Mouse (Mus musculus): Measurements from ENCODE around the gene Hint1.

The Hint1 gene

DNA sequence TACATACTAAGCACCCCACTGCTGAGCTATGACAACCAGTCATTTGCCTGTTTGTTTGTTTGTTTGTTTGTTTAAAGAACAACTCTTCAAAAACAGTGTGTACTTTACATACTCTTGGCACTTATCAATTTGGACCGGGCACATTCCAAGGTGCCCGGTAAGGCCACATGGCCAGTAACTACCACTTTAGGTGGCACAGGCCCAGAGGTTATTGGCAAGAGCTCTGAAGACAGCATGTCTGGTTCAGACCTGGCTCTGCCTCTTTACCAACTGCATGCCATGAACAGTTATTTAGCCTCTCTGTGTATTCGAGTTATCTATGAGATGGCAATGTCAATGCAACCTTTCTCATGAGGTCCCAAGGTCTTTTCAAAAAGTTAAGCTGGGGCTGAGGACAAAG lies 30.5 kb downstream of the Hint1 start:
- 76% methylated on average over 3 of the region's 3 CpGs for WGBS

DNA sequence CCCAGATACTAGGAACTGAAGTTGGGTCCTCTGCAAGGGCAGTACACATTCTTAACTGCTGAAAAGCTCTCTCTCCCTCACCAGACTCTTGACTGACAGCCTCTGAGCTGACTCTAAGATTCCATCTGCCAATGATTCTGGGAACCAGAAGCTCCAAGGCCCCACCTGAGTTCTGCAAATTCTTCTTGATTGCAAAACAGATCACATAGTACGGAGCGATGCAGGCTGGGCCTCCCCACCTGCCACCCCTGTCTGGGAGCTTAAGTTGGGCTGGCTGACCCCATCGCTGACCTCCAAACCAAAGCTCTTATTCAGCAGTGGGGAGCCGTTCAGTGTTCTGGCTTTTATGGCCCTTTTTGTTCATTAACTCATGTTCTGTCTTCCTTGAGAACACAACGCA lies 31.3 kb downstream of the Hint1 start:
- WGBS: 92% methylated on average over 5 of the region's 5 CpGs

DNA sequence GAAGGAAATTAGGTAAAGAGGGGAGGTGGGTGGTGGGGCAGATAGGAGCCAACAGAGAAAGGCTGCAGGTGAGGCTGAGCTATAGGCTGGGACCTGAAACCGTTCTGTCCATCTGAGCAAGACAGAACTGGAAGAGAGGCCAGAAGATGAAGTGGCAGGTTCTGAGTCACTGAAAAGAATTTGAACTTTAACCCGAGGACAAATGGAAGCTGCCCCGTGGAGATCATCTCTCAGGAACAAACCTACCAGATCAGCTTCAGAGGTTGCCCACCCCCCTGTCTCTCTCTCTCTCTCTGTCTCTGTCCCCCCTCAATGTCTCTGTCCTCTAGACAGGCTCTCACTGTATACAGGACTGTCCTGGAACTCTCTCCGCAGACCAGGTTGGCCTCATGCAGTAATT lies 33.5 kb downstream of the Hint1 start:
- 93% methylated on average over 4 of the region's 4 CpGs for WGBS

DNA sequence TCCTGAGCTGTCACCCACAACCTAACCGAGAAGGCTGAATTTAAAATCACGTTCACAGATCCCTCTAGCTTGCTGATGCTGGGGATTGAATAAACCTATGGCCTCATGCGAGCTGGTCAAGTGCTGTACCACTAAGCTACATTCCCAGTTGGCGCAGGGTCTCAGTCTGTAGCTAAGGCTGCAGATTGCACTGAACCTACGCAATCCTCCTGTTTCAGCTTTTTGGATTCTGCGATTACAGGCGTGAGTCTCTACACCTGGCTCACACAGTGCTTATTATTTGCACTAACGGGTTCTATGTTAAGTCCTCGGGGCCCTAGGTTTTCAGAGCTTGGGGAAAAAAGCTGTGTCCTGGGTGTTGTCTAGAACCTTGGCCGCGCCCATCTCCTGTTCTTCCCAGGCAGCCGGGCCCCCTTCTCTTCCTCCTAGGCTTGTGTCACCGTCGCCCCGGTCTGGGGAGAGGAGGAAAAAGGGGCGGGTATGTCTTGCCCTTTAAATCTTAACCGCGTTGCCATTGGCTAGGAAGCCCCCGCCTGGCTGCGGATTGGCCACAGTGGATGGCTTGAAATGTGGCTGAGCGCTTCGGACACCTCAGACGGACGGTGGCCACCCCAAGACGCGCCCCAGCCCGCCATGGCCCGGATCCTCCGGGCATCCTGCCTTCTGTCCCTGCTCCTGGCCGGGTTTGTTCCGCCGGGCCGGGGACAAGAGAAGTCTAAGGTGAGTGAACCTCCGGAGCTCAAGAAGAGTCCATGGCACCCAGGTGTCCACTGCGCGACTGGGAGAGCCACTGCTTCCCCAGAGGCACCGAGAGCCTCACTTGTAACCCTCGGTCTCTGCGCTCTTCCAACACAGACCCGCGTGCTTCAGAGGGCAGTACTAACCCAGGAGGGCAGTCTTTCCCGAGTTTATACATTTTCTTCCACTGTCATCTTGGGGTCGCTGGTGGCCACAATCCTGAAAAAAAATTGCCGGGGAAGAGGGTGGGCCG lies 36.4 kb downstream of the Hint1 start, which contains the start of gene Gpx3:
TSS of gene Gpx3 (plus strand) at position 121 of the 991 bp plus-strand sequence.
- 16% methylated on average over 45 of the region's 45 CpGs for WGBS

DNA sequence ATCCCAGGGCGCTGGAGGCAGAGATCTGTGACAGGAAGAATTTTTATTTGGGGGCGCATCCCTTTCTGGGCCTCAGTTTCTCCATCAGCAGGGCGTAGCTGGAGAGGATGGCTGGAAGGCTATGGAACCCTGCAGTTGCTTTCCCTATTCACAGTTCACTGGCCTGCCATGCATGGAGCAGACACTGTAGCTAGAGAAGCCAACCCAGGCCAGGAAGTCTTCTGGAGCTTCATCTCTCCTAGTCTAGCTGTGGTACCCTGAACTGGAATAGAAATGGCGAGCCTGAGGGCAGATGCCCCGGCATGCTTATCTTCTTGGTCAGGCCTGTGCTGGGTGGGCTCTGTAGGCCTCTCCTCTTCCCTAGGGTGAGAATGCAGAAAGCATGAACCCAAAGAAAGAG lies 37.2 kb downstream of the Hint1 start:
- WGBS: 82% methylated on average over 5 of the region's 5 CpGs

DNA sequence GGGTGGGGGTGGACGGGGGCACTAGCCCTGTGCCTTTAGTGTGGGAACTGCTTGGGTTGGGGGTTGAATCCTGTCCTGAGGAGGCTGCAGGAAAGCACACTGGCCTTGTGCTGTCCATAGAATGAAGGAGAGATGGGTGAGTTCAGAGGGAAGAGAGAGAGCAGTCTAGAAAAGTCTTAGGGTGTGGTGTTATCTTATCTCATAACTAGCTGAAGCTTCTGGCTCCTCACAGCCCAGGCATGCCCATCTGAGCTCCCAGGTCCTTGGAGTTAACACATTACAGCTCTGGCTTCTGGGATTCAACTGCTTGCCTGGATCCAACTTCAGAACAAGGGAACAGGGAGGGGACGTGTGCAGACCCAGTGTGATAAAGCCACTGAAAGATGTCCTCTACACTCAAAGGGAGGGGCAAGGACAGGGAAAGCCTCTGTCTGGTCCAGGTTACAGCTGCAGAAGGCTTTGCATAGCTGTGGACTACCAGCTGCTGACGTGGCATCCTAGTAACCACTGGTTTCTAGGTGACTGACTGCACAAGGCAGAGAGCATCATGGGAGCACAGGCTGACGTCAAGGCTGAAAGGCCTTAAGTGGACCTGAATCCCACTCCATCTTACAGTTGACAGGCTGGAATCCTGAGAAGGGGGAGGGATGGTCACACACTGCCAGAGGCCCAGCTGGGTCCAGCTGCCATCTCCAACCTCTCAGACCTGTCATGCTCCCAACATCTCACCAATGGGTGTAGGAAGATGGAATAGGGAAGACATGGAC lies 37.9 kb downstream of the Hint1 start:
- WGBS: 80% methylated on average over 4 of the region's 4 CpGs

DNA sequence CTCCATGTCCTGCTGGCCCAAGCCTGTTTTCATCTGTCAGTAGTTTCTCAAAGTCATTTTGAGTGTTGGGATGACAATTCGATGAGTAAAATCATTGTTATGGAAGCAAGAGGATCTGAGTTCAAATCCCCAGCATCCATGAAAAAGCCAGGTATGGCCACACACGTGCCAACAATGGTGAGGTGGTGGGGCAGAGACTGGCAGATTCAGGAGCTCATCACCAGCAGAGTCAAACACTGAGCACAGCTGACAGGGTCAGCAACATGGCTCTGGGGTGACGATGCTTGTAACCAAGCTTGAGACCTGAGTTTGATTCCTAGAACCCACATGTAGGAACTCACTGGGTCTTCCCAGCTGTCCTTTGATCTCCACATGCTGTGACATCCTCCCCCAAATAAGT lies 38.9 kb downstream of the Hint1 start:
- 94% methylated on average over 3 of the region's 3 CpGs for WGBS

DNA sequence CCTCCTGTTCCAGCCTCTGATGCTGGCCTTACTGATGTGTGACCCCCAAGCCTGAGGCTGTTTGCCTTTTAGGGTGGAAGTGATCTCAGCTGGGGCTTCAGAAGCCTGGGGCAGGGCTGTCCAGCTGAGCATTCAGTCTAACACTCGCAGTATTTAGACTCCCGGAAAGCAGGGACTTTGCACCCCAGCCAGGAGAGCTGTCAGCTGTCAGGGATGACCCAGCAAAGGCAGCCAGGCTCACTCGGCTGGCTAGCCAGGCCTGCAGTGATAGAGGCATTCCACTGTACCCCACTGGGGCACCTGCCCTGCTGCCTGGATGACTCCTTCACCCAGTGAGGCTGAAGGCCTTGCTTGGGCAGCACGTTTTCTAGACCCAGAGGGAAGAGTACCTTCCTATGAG lies 39.7 kb downstream of the Hint1 start:
- 76% methylated on average over 4 of the region's 4 CpGs for WGBS

DNA sequence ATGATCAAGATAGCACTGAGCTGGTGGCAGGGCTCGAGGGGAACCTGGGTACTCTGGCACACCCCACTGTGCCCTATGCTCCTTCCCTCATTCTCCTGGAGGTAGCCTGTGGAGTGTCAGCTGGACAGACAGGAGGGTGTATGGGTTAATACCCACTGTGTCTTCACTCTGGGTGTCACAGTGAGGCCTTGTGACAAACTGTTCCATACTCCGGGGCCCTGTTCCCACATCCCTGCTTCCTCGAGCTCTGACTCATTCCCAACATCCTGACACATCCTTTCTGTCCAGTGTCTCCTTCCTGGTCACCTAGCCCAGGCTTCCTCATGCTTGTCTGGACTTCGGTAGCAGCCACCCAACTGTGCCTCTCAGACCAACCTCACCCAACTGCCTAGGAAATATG lies 40.3 kb downstream of the Hint1 start:
- WGBS: 63% methylated on average over 4 of the region's 4 CpGs

DNA sequence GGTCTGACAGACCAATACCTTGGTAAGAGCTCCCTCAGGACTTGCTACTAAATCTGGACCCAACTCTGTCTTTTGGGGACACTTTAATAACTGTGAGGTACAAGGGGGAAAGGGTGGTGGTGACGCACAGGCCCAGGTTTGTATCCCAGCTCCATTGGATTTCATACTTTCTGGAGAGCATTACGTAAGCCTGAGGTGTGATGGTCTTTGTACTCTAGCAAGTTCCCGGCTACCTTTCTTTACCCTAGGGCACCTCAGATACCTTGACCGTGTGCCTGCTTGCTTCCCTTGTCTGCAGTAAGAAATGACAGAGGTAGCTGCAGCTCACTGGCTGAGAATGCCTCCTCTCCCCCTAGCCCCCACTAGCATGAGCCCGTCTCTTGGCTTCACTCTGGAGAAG lies 41.1 kb downstream of the Hint1 start:
- WGBS: 97% methylated on average over 5 of the region's 5 CpGs

DNA sequence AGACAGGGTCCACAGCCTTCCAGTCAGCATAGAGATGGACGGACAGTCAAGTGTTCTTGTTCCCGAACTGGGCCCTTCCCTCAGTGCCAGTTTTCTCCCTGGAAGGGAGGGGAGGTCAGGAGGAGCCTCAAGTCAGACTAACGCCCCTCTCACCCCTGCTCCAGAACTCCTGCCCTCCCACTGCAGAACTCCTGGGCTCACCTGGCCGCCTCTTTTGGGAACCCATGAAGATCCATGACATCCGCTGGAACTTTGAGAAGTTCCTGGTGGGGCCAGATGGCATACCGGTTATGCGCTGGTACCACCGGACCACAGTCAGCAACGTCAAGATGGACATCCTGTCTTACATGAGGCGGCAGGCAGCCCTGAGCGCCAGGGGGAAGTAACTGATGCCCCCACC lies 43.1 kb downstream of the Hint1 start:
- WGBS: 91% methylated on average over 11 of the region's 11 CpGs

DNA sequence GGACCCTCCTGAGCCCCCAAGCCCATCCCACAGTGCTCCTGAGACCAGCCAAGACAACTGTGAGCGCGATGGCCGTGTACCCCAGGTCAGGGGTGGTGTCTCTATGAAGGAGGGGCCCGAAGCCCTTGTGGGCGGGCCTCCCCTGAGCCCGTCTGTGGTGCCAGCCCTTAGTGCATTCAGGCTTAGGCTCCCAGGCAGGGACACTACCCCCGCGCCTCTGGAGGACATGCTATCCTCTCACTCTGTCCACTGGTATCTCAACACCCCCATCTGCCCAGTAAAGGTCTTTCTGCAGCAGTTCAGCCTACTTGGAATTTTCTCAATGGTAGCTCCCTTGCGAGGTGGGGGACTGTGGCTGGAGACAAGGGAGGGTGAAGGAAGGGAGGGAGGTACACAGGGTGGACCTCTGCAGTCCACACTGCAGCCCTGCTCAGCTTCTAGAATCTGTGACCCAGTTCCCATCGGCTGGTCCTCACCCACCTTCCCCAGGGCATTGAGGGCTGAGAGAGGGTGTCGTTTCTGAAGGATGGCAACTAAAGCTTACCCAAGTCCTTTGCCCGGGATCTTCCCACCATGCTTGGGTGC lies 44.0 kb downstream of the Hint1 start:
- 88% methylated on average over 12 of the region's 12 CpGs for WGBS

DNA sequence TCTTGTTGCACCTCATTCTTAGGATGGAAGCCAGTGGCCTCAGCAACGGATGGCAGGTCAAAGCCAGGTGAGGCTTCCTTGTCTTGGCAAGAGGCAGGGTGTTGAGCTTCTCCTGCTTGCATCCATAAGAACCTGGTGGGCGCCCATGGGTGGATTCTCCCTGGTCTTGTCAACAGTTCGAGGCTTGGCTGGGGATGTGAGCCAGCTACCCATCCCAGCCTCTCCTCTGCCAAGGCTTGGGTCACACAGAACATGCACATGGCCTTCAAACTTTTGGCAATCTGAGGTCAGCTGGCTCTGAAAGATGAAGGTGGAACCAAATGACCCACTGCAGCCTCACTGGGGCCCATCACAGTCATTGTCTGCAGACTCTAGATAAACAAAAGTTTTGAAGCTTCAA lies 45.0 kb downstream of the Hint1 start:
- WGBS: 93% methylated on average over 3 of the region's 3 CpGs

DNA sequence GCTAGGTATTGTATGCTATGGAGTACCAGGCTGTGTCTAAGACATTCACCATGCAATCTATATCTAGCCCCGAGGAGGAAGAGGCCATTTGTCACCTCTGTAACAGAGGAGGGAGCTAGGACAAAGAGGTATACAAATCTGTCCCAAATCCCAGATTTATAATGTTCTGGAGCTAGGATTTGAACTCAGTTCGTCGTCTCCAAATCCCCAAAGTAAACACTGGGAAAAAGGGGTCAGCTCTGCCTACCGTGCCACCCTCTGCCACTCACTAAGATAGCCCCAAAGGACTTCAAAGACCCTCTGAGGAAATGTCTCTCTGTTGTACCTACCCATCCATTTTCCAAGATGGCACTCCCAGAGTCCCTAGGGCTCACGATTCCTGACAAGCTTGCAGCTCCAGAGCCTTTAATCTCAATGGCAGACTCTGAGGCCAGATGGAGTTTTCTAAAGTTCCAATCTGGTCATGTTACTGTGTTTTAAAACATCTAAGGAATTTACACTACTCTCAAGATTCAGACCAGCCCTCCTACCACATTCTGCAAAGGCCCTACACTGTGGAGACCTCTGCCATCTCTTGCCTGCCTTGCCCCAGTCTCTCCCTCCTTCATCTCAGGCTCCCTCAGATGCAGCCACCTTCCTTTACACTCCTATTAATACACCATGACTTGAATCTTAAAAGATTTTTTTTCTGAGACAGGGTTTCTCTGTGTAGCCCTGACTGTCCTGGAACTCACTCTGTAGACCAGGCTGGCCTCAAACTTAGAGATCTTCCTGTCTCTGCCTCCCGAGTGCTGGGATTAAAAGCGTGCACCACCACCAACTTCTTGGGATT lies 45.7 kb downstream of the Hint1 start:
- 94% methylated on average over 7 of the region's 7 CpGs for WGBS

DNA sequence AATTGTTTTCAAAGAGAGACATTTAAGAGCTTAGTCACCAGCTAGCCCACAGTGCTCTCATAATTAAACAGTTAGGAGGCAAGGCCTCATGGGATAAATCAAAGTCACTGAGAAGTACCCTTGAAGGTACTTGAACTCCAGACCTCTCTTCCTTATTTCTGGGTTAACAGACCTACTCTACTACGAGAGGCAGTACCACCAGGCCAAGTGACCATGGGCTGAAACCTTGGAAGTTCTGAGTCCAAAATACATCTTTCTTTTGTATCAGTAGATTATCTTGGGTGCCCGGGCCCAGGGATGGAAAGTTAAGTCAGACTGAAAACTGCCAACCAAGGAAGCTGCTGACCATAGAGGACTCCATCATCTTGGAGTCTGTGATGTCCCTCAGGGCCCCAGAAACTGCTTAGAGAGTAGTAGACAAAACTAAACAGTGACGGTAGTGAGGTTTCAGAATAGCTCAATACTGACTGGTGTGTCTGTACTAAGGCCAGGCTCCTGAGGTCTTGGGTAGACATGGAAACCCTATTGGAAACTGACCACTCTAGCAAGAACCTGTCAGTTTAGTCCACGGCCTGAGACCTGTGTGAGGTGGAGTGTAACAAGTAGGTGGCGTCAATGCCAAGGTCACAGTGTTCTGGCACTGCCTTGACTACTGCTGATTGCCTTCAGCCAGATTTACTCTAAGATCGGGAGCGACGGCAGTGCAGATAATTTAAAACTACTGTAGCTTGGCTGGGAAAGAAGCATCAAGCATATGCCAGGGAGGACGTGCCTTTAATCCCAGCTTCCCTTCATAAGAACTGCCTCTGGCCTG lies 46.5 kb downstream of the Hint1 start:
- WGBS: 81% methylated on average over 9 of the region's 9 CpGs

DNA sequence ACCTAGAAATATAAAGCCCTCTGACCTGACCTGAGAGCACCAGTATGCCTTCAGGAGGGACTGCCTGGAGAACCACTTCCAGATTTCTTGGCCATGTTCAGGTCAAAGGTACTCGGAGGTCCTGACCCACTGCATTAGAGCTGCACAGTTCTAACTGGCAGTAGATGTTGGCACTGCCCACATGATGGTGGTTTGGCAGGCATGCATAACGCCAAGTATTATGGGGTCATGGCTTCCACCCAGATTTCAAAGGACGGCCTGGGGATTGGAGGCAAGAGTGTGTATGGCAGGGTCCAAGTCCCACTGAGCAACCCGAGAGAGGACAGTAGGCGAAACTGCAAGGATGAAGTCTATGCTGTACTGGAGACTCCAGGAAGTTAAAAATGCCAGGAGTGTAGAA lies 47.7 kb downstream of the Hint1 start:
- WGBS: 88% methylated on average over 5 of the region's 5 CpGs

DNA sequence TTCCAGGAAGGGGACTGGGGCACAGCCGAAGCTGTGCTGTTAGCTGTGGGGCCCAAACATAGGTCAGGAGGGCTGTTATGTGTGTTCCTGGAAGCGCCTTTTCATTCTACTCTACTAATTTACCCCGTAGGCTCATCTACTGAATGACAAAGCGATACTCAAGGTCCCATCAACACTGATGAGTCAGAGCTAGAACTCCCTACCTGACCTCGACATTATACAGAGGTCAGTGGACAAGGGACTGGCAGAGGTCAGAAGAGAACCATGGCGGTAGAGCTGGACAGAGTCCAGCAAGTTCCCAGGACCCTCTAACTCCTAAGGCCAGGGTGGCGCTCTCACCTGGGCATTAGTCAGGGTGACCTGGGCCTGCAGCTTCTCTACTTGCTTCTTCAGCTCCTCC lies 51.3 kb downstream of the Hint1 start:
- 97% methylated on average over 7 of the region's 7 CpGs for WGBS

DNA sequence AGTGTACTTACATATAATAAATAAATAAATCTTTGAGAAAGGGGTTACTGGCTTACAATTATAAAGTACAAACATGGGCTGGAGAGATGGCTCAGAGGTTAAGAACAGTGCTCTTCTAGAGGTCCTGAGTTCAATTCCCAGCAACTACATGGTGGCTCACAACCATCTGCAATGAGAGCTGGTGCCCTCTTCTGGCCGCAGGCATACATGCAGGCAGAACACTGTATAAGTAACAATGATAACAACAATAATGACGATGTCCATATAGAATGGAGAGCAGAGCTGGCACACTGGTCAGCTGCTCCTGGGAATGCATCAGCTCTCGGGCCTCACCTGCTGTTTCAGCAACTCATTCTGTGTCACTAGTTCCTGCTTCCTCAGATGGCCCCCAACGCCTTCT lies 52.1 kb downstream of the Hint1 start:
- WGBS: 94% methylated on average over 4 of the region's 4 CpGs

All from cerebral cortex, adult 2 months (tissue).